Mouse (Mus musculus) ES-E14 (cell line): Measurements from ENCODE around the gene Il6ra.

Source experiments
- ZC3H11A ChIP-seq: IDR thresholded peaks from 2 replicates; pipeline ENCODE4 v1.6.1; 2012; ENCODE audit warnings: low read depth, mild to moderate bottlenecking, inconsistent platforms, low read length, borderline replicate concordance
- ZNF384 ChIP-seq: IDR thresholded peaks from 2 replicates; pipeline ENCODE4 v1.6.1; 2012; ENCODE audit warnings: low read depth, low read length, inconsistent platforms

DNA sequence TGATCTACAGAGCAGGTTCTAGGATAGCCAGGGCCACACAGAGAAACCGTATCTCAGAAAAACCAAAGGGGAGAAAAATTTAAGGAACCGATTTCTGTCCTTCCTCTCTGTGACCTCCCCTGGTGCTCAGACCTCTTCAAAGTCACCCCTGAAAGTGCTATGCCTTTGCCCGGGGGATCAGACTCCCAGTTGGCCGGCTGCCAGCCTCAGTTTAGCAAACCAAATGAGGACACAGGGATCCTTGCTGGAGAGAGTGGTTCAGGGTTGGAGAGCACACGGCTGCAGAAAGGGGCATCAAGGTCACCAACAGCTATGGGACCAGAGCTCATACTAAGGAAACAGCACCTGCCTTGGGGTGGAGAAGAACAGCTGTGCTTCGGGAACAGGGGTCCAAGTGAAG lies 48.0 kb downstream of the Il6ra start:
- no peak for TF ChIP-seq ZNF384
- no peak for TF ChIP-seq ZC3H11A
